Mouse (Mus musculus) stomach, embryonic 14.5 days (tissue): ENCODE data around the gene Pxylp1. TPM values are rescaled to one million over a fixed set of nuclear protein-coding genes. Genes with fewer than 3 reads are reported as not detected.

Experiments
- polyA plus RNA-seq: library from polyadenylated mRNA; unstranded; fragments of >200 nt; fragmentation: Nextera tagmentation; extraction: Ambion mirVana; gene quantifications from 2 replicates; pipeline ENCODE4 v1.2.1, GENCODE M21; 2014

The Pxylp1 gene
- polyA plus RNA-seq, 1 experiment from 2014 or later: 37.7 TPM

Other genes with a start within 250 kb of the Pxylp1 start
- 23.0 and 25.5 TPM in 2 replicates for gene Zbtb38, start 139.8 kb downstream of the Pxylp1 start, polyA plus RNA-seq
- 19.9 and 23.4 TPM in 2 replicates for gene Spsb4, start 126.2 kb upstream of the Pxylp1 start, polyA plus RNA-seq
- gene Slc25a36, start 218.5 kb upstream of the Pxylp1 start, polyA plus RNA-seq: 137 and 143 TPM in 2 replicates